Mouse (Mus musculus): ENCODE results near the gene Olfr799.

Gene Olfr799

GRCm38 (mm10) chr10:129637184-129637583 lies at the start of gene Olfr799:
TSS of gene Olfr799 (plus strand) at chr10:129637484.
- no peak for DNase-seq (ENCODE audit: low spot score)

GRCm38 (mm10) chr10:129612470-129612869 lies 24.8 kb upstream of the Olfr799 start, which contains the start of gene Olfr796:
TSS of gene Olfr796 (minus strand) at chr10:129612570.
- no peak for DNase-seq (ENCODE audit: low spot score)

GRCm38 (mm10) chr10:129621724-129622123 lies 15.6 kb upstream of the Olfr799 start:
- no peak for DNase-seq (ENCODE audit: low spot score)

GRCm38 (mm10) chr10:129623251-129623650 lies 14.0 kb upstream of the Olfr799 start:
- no peak for DNase-seq (ENCODE audit: low spot score)

GRCm38 (mm10) chr10:129627834-129628233 lies 9.4 kb upstream of the Olfr799 start, which contains the start of gene Olfr798:
TSS of gene Olfr798 (minus strand) at chr10:129627934.
- no peak for DNase-seq (ENCODE audit: low spot score)

GRCm38 (mm10) chr10:129651763-129652162 lies 14.5 kb downstream of the Olfr799 start:
- no peak for DNase-seq (ENCODE audit: low spot score)

DNA sequence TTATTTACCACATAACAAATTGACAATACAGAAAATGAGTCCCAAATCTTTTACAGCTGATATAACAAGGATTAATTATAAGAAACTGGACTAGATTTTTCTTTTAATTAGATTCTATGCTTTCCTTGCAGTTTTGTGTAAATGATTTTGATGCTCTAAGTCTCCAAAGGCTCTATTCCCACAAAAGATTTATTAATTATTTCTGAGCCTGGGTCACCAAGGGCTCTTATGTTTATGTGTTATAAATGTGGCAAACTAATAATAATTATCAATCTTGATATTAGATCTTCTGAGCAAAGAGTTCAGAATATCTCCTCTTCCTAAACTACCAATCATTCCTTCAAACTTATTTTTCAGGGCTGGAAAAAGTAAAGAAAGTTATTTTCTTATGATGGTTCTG lies 20.1 kb downstream of the Olfr799 start, which contains the start of gene Olfr800:
Gene Olfr800 (plus strand): TSS at position 301 of the 400 bp plus-strand sequence.
- DNase-seq (ENCODE audit: low spot score) = no peak

DNA sequence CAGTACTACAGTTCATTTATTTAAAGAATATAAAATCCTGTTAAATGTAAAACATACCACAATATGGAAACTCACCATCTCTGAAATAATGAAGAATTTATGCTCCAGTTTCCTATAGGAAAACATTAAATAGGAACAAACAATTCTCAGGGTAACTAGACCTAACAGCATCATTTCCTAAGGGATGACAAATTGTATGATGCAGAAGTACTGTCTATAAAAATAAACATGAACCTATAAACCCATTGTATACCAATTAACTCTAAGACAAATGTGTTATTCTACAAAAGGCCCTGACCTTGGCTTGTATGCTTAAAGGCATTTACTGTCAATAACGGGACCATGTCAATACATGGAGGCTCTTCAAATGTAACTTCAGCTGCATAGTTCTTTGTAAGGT lies 36.5 kb downstream of the Olfr799 start, which contains the start of gene Olfr801:
Gene Olfr801 (minus strand): TSS at position 101 of the 400 bp plus-strand sequence.
- DNase-seq (ENCODE audit: low spot score) = no peak

GRCm38 (mm10) chr10:129688069-129688468 lies 50.8 kb downstream of the Olfr799 start, which contains the start of gene Olfr802:
TSS of gene Olfr802 (minus strand) at chr10:129688169.
- no peak for DNase-seq (ENCODE audit: low spot score)

DNA sequence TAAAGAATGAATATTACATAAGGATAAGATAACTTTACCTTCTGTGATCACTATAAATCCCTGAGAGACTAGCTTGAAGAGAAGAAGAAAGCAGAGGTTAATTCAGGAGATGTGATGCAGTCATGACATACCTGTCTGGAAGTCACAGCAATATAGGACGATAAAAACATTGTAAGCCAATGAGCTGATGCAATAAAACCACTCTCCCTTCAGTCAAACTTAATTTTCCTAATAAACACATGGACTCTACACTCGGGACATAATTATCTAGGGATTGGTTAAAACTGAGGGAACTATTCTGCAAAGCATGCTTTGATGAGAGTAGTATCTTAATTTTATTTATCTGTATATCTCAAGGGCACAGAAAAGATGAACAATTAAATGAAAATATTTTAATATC lies 56.9 kb downstream of the Olfr799 start, which contains the start of gene Olfr803:
Gene Olfr803 (minus strand): TSS at position 101 of the 400 bp plus-strand sequence.
- no peak for DNase-seq (ENCODE audit: low spot score)

Measured in ovary, postnatal 36 days (tissue).